Mouse (Mus musculus) C2C12 (cell line): ENCODE results near the gene Gak.

ENCODE experiments used
- CTCF ChIP-seq: IDR thresholded peaks from one replicate; pipeline ENCODE4 v1.5.1; 2011; ENCODE audit not compliant: control insufficient read depth, insufficient read depth, insufficient read length
- USF1 ChIP-seq: IDR thresholded peaks from one replicate; pipeline ENCODE4 v1.6.1; 2011; ENCODE audit warnings: low read depth, mild to moderate bottlenecking, control low read depth, moderate library complexity

DNA sequence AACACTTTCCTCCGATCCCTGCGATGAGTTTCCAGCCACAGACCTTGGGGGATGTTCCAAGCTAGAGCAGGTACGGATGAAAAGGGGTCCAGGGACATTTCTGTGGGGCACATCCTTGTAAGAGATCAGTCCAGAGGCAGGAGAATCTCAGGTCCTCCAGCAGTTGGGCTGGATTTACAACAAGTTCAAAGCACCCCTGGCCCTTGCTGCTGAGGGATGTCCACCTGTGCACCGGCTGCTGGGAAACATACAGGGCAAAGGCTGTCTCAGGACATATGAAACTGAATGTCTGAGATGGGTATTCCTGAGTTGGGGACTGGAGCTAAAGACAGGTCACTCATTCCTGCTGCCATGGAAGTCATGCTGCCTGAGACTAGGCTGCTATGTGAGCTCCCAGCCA lies 72.6 kb downstream of the Gak start:
- TF ChIP-seq CTCF: no peak
- TF ChIP-seq USF1: no peak
